Mouse (Mus musculus): ENCODE measurements at regions not wholly inside any gene's neighbourhood (a gene's known extent, or its start where the extent isn't known, plus 50 kb on each side); places are given as distances from the start of the nearest gene placed in this dataset.

- no peak for TF ChIP-seq POLR2A (IDR thresholded peaks at IDR 0.05; ENCODE audit: extremely low read depth, insufficient read depth, low read length)
- no peak for TF ChIP-seq CTCF (IDR thresholded peaks at IDR 0.05; ENCODE audit: low read depth, low read length)
Observed at GRCm38 (mm10) chr6:101464910-101465309, 87.2 kb upstream of the Pdzrn3 start.
